Mouse (Mus musculus) embryonic fibroblast, embryonic 13.5 days (primary cell): ENCODE results near the gene Jph2. TPM values are rescaled to one million over a fixed set of nuclear protein-coding genes. Genes with fewer than 3 reads are reported as not detected.
A peak's percentile ranks its signal among the peaks of the same experiment; 100 is the strongest.

Experiments used
- H3K27ac ChIP-seq: 2 replicates; pipeline ENCODE4 v1.5.1; 2012; ENCODE audit warnings: low read length, control low read depth, inconsistent platforms; ENCODE audit not compliant: insufficient read depth
- H3K4me1 ChIP-seq: 2 replicates; pipeline ENCODE4 v1.6.1; 2011; ENCODE audit warnings: low read length; ENCODE audit not compliant: control insufficient read depth, insufficient read depth
- H3K4me3 ChIP-seq: 2 replicates; pipeline ENCODE4 v1.5.1; 2011; ENCODE audit warnings: mild to moderate bottlenecking, control low read depth, low read length; ENCODE audit not compliant: insufficient read depth
- CTCF ChIP-seq: IDR thresholded peaks from 2 replicates; pipeline ENCODE4 v1.5.1; 2011; ENCODE audit warnings: mild to moderate bottlenecking, control low read depth, low read length, moderate library complexity, borderline replicate concordance; ENCODE audit not compliant: insufficient read depth
- POLR2A ChIP-seq: IDR thresholded peaks from 2 replicates; pipeline ENCODE4 v1.6.1; 2011; ENCODE audit warnings: low read depth, mild to moderate bottlenecking, control low read depth, low read length, moderate library complexity
- polyA plus RNA-seq: library from polyadenylated mRNA; stranded (reverse); fragments of >200 nt; gene quantifications from 2 replicates; pipeline ENCODE4 v1.2.4, GENCODE M21; 2011; ENCODE audit warnings: low read depth; ENCODE audit not compliant: missing spikeins, insufficient read length

The Jph2 gene
- polyA plus RNA-seq, 1 experiment = 33.0 TPM

DNA sequence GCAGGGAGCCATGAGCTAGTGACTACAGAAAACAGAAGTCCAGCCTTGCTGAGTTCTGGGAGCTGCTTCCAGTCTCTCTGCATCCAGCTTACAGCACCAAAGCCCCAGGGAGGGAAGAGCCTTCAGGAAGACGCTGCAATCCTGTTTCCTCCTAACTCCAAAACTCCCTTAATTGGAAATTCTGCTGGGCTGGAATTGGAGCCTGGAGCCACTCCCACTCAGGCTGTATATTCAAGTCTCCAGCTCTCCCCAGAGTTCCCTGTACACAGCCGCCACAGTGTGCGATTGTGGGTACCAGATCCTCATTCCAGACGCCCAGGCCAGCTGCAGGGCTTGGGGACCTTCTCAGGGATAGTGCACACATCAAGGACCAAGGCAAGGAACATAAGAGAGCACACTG lies 27.6 kb downstream of the Jph2 start:
- no peak for TF ChIP-seq CTCF
- no peak; the same call in 1 of the 2 replicates for TF ChIP-seq POLR2A
- Histone ChIP-seq H3K4me1 (peaks cover 4% of the 10 kb centered on the region; the same call in 1 of the 2 replicates), H3K27ac (peak overlapping the region; percentile 34; the same call in 1 of the 2 replicates), H3K4me3 (no peak overlapping the region)

DNA sequence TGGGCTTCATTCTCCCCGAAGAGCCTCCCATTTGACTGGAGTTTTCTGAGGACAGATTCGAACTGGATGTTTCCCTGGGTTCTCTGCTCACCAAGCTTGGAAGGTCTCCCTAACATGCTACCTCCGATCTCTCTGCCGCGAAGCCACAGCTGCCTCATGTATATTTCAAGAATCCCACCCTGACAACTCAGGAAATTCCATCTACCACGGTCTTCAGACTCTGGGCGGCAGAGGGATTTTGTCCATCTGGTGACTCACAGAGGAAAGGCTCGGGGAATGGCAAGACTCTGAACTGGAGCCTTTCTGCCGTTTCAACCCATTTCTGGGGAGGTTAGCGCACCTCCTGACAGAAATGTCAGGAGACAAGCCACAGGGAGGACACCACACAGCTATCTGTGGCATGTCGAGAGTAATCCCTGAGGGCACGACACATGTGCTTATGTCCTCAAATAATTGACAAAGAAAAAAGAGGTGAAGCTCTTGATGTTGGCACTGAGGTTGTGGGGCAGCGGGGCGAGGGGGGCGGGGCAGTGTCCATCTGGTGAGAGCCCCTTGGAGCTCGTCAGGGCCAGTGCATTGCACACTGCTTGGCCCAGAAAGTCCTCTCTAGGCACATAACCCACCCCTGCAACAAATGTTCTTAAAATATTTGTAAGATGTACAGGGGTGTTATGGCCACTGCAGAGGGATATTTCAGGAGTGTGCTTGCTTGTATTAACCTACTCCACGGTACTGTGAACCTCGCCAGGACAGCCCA lies 32.8 kb downstream of the Jph2 start:
- Histone ChIP-seq H3K4me3 (no peak overlapping the region), H3K27ac (peak overlapping the region; percentile 80), H3K4me1 (peaks cover 13% of the 10 kb centered on the region)
- TF ChIP-seq CTCF (no peak), POLR2A (no peak)

- no peak overlapping the region for H3K4me3 ChIP-seq
- H3K27ac ChIP-seq = no peak overlapping the region; the same call in 1 of the 2 replicates
- H3K4me1 ChIP-seq = peaks cover 25% of the 10 kb centered on the region
- no peak for TF ChIP-seq POLR2A
- no peak for TF ChIP-seq CTCF
These were observed 34.6 kb downstream of the Jph2 start for GRCm38 (mm10) chr2:163362940-163363921.

DNA sequence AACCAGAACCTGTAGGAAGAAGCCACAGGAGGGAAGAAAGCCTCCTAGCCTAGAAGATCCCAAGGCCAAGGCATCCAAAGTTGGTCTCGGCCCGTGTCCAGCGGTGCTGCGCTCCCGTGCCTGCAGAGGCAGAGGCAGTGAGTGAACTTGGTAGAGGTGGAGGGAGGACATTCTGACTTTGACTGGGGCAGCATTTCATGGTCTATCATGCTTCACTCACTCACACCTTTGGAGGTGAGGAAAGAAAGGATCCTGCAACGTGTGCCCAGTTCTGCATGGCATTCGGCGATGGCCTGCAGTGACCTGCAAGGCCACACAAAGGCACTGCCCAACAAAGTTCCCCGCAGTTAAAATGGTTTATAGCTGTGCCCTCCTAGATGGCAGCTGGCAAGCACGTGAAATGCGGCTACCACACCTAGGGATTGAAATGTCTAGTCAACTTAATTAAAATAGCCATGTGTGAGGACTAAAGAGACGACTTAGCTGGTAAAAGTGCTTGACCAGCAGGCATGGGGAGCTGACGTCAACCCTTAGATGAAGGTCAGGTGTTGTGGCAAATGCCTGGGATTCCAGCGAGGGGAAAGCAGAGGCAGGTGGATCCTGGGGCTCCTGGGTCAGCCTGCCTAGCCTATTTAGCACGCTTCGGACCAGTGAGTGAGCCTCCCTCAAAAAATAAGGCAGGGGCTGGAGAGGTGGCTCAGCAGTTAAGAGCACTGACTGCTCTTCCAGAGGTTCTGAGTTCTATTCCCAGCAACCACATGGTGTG lies 36.8 kb downstream of the Jph2 start:
- Histone ChIP-seq H3K4me3 (no peak overlapping the region), H3K27ac (no peak overlapping the region), H3K4me1 (peaks cover 29% of the 10 kb centered on the region)
- TF ChIP-seq POLR2A (no peak), CTCF (no peak)

GRCm38 (mm10) chr2:163359253-163359652 lies 38.5 kb downstream of the Jph2 start:
- peak overlapping the region; percentile 92 for H3K27ac ChIP-seq

DNA sequence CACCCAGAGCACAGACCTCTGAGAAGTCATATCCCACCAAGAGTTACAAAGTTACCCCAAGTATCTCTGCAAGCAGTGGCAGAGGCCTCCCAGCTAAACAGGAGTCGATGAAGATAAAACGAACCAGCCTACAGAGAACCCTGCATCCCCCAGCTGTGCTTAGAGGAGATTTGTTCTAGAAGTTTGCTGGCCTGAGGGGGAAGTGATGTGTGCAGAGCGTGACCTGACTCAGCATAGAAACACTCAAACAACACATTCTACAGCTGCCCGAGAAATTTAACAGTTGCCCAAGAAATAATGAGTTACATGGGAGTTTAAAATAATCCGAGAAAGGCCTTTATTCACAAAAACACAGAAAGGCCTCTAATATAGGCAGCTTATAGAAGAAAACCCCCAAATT lies 39.1 kb downstream of the Jph2 start:
- Histone ChIP-seq H3K27ac (peak overlapping the region; percentile 92), H3K4me3 (no peak overlapping the region)

More at GRCm38 (mm10) chr2:163359253-163359652, 38.5 kb downstream of the Jph2 start:
- Histone ChIP-seq H3K4me3 (no peak overlapping the region), H3K4me1 (peaks cover 21% of the 10 kb centered on the region)
- TF ChIP-seq POLR2A (no peak), CTCF (no peak)

DNA sequence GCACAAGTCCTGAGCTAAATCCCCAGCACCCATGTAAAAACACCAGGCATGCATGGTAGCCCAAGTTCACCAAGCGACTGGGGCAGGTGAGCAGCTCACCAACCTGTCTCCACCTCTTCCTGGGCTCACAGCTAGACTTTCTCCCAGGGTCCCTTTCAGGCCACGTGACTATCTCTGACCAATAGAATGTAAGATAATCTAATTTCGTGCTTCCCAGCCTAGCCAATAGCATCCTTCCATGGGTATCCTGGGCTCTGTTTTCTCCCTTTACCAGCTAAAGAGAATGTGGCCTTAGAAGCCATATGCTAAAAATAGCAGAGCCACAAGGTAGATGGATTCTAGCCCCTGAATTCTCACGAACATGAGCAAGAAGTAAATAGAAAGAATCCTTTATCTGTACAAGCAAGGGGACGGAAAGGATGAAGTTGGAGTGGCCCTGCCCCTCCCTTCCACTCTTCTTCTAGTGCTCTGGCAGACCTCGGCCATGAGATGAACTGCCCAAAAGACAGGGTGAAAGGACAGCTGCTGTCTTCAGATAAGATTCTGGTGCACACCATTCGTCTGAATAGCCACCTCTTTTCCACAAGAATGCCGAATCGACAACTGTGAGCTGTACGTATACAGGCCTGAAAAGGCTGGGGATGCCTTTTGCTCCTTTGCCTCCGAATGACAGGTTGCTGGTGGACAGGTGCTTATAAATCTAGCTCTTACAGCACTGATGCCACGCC lies 41.5 kb downstream of the Jph2 start:
- Histone ChIP-seq H3K4me3 (no peak overlapping the region), H3K27ac (no peak overlapping the region), H3K4me1 (peaks cover 19% of the 10 kb centered on the region)
- TF ChIP-seq POLR2A (no peak), CTCF (no peak)

More for the DNA sequence above, 39.1 kb downstream of the Jph2 start:
- peaks cover 18% of the 10 kb centered on the region for H3K4me1 ChIP-seq
- no peak for TF ChIP-seq POLR2A
- TF ChIP-seq CTCF = no peak

GRCm38 (mm10) chr2:163355666-163356065 lies 42.1 kb downstream of the Jph2 start:
- no peak for TF ChIP-seq POLR2A
- TF ChIP-seq CTCF = no peak
- H3K4me1 ChIP-seq = peaks cover 19% of the 10 kb centered on the region

More at GRCm38 (mm10) chr2:163355666-163356065, 42.1 kb downstream of the Jph2 start:
- no peak overlapping the region; the same call in 1 of the 2 replicates for H3K27ac ChIP-seq
- no peak overlapping the region for H3K4me3 ChIP-seq
